Mouse (Mus musculus): ENCODE measurements around the gene Gm4969. TPM values are rescaled to one million over a fixed set of nuclear protein-coding genes. Genes with fewer than 3 reads are reported as not detected.
"Not testable (repeated sequence)": the region's sequence is repeated elsewhere in the genome, so short reads cannot be mapped to it uniquely, and the experiment has no call there.

Gene Gm4969
- polyA plus RNA-seq, 1 experiment, result 0.46 TPM

GRCm38 (mm10) chr7:19076586-19076991 is 41.6 kb downstream of the Gm4969 start:
- H3K27me3 ChIP-seq (ENCODE audit: control insufficient read depth, insufficient read depth, low read length, poor library complexity, severe bottlenecking), result no peaks in the 10 kb centered on the region
- H3K9ac ChIP-seq (ENCODE audit: low read depth, poor library complexity, severe bottlenecking), result peak overlapping the region; percentile 99
- H3K4me3 ChIP-seq (ENCODE audit: low read depth, low read length), result peak overlapping the region; percentile 89
- H3K27ac ChIP-seq (ENCODE audit: insufficient read depth, low read length), result no peak overlapping the region
- TF ChIP-seq POLR2A (IDR thresholded peaks at IDR 0.05; ENCODE audit: insufficient read depth, low read length), result no peak
- H3K36me3 ChIP-seq (ENCODE audit: control insufficient read depth, insufficient read depth, low read length, poor library complexity, severe bottlenecking), result peaks cover 12% of the 10 kb centered on the region
- no peaks in the 10 kb centered on the region for H3K4me1 ChIP-seq (ENCODE audit: control insufficient read depth, insufficient read depth, low read length)
- no peaks in the 10 kb centered on the region for H3K9me3 ChIP-seq (replicated peaks; ENCODE audit: control insufficient read depth, insufficient read depth, low read length, poor library complexity, severe bottlenecking)

- no peak within 1 kb of the TSS for H3K27ac ChIP-seq (ENCODE audit: insufficient read depth, low read length)
- no peaks in the 10 kb centered on the region for H3K27me3 ChIP-seq (ENCODE audit: control insufficient read depth, insufficient read depth, low read length, poor library complexity, severe bottlenecking)
- H3K9ac ChIP-seq (ENCODE audit: low read depth, poor library complexity, severe bottlenecking), result peak within 1 kb of the TSS; percentile 99
- no peaks in the 10 kb centered on the region for H3K4me1 ChIP-seq (ENCODE audit: control insufficient read depth, insufficient read depth, low read length)
- H3K36me3 ChIP-seq (ENCODE audit: control insufficient read depth, insufficient read depth, low read length, poor library complexity, severe bottlenecking), result peaks cover 8% of the 10 kb centered on the region
- H3K9me3 ChIP-seq (replicated peaks; ENCODE audit: control insufficient read depth, insufficient read depth, low read length, poor library complexity, severe bottlenecking), result no peaks in the 10 kb centered on the region
- peak within 1 kb of the TSS; percentile 89 for H3K4me3 ChIP-seq (ENCODE audit: low read depth, low read length)
- TF ChIP-seq CTCF (IDR thresholded peaks at IDR 0.05; ENCODE audit: low read depth, low read length) (no peak), EP300 (IDR thresholded peaks at IDR 0.05; ENCODE audit: insufficient read depth, low read depth, low read length) (no peak), POLR2A (IDR thresholded peaks at IDR 0.05; ENCODE audit: insufficient read depth, low read length) (no peak)
Observed at GRCm38 (mm10) chr7:19075723-19076585, 42.2 kb downstream of the Gm4969 start, which contains the start of gene Dmwd. Dmwd (plus strand) TSS chr7:19076227.

GRCm38 (mm10) chr7:19075231-19075630 is 42.9 kb downstream of the Gm4969 start:
- H3K27ac ChIP-seq (ENCODE audit: insufficient read depth, low read length), result no peak overlapping the region
- no peak overlapping the region for H3K4me3 ChIP-seq (ENCODE audit: low read depth, low read length)
- peaks cover 3% of the 10 kb centered on the region for H3K36me3 ChIP-seq (ENCODE audit: control insufficient read depth, insufficient read depth, low read length, poor library complexity, severe bottlenecking)
- no peaks in the 10 kb centered on the region for H3K27me3 ChIP-seq (ENCODE audit: control insufficient read depth, insufficient read depth, low read length, poor library complexity, severe bottlenecking)
- no peaks in the 10 kb centered on the region for H3K9me3 ChIP-seq (replicated peaks; ENCODE audit: control insufficient read depth, insufficient read depth, low read length, poor library complexity, severe bottlenecking)
- H3K4me1 ChIP-seq (ENCODE audit: control insufficient read depth, insufficient read depth, low read length), result no peaks in the 10 kb centered on the region
- TF ChIP-seq POLR2A (IDR thresholded peaks at IDR 0.05; ENCODE audit: insufficient read depth, low read length) (no peak), EP300 (IDR thresholded peaks at IDR 0.05; ENCODE audit: insufficient read depth, low read depth, low read length) (no peak), CTCF (IDR thresholded peaks at IDR 0.05; ENCODE audit: low read depth, low read length) (no peak)
- no peak overlapping the region for H3K9ac ChIP-seq (ENCODE audit: low read depth, poor library complexity, severe bottlenecking)

- peak; percentile 28 for TF ChIP-seq CTCF (IDR thresholded peaks at IDR 0.05; ENCODE audit: low read depth, low read length)
- no peak for TF ChIP-seq EP300 (IDR thresholded peaks at IDR 0.05; ENCODE audit: insufficient read depth, low read depth, low read length)
- H3K4me1 ChIP-seq (ENCODE audit: control insufficient read depth, insufficient read depth, low read length), result no peaks in the 10 kb centered on the region
- no peaks in the 10 kb centered on the region for H3K9me3 ChIP-seq (replicated peaks; ENCODE audit: control insufficient read depth, insufficient read depth, low read length, poor library complexity, severe bottlenecking)
- H3K27ac ChIP-seq (ENCODE audit: insufficient read depth, low read length), result no peak overlapping the region
- H3K4me3 ChIP-seq (ENCODE audit: low read depth, low read length), result no peak overlapping the region
- peaks cover 3% of the 10 kb centered on the region for H3K36me3 ChIP-seq (ENCODE audit: control insufficient read depth, insufficient read depth, low read length, poor library complexity, severe bottlenecking)
- no peak overlapping the region for H3K9ac ChIP-seq (ENCODE audit: low read depth, poor library complexity, severe bottlenecking)
- H3K27me3 ChIP-seq (ENCODE audit: control insufficient read depth, insufficient read depth, low read length, poor library complexity, severe bottlenecking), result no peaks in the 10 kb centered on the region
Observed at GRCm38 (mm10) chr7:19074494-19074893, 43.7 kb downstream of the Gm4969 start.

- H3K27ac ChIP-seq (ENCODE audit: insufficient read depth, low read length), result no peak overlapping the region
- no peaks in the 10 kb centered on the region for H3K9me3 ChIP-seq (replicated peaks; ENCODE audit: control insufficient read depth, insufficient read depth, low read length, poor library complexity, severe bottlenecking)
- no peak overlapping the region for H3K9ac ChIP-seq (ENCODE audit: low read depth, poor library complexity, severe bottlenecking)
- no peak overlapping the region for H3K4me3 ChIP-seq (ENCODE audit: low read depth, low read length)
- TF ChIP-seq POLR2A (IDR thresholded peaks at IDR 0.05; ENCODE audit: insufficient read depth, low read length) (no peak), CTCF (IDR thresholded peaks at IDR 0.05; ENCODE audit: low read depth, low read length) (peak; percentile 83)
- no peaks in the 10 kb centered on the region for H3K27me3 ChIP-seq (ENCODE audit: control insufficient read depth, insufficient read depth, low read length, poor library complexity, severe bottlenecking)
- H3K36me3 ChIP-seq (ENCODE audit: control insufficient read depth, insufficient read depth, low read length, poor library complexity, severe bottlenecking), result peaks cover 3% of the 10 kb centered on the region
- H3K4me1 ChIP-seq (ENCODE audit: control insufficient read depth, insufficient read depth, low read length), result no peaks in the 10 kb centered on the region
Observed at GRCm38 (mm10) chr7:19073504-19073903, 44.7 kb downstream of the Gm4969 start.

GRCm38 (mm10) chr7:19071024-19071423 is 47.1 kb downstream of the Gm4969 start:
- H3K36me3 ChIP-seq (ENCODE audit: control insufficient read depth, insufficient read depth, low read length, poor library complexity, severe bottlenecking); H3K27ac ChIP-seq (ENCODE audit: insufficient read depth, low read length); H3K27me3 ChIP-seq (ENCODE audit: control insufficient read depth, insufficient read depth, low read length, poor library complexity, severe bottlenecking); H3K9ac ChIP-seq (ENCODE audit: low read depth, poor library complexity, severe bottlenecking); H3K9me3 ChIP-seq (replicated peaks; ENCODE audit: control insufficient read depth, insufficient read depth, low read length, poor library complexity, severe bottlenecking); H3K4me1 ChIP-seq (ENCODE audit: control insufficient read depth, insufficient read depth, low read length); H3K4me3 ChIP-seq (ENCODE audit: low read depth, low read length): not testable (repeated sequence)

Measured in ES-Bruce4 (cell line).